Mouse (Mus musculus) myocyte (in vitro differentiated cells): ENCODE results near the gene Slc12a3.

Experiments
- E2F4 ChIP-seq: IDR thresholded peaks from one replicate; pipeline ENCODE4 v1.6.1; 2011; ENCODE audit warnings: mild to moderate bottlenecking, control low read depth, moderate library complexity; ENCODE audit not compliant: insufficient read depth
- MAX ChIP-seq: IDR thresholded peaks from one replicate; pipeline ENCODE4 v1.6.1; 2011; ENCODE audit warnings: low read depth, mild to moderate bottlenecking, control low read depth
- MYOD1 ChIP-seq, 3 experiments: IDR thresholded peaks; one replicate each; pipeline ENCODE4 v1.6.1; 2011; ENCODE audit warnings: control low read depth in 2 of 3, low read depth in 2 of 3, mild to moderate bottlenecking in 2 of 3, moderate library complexity in 1 of 3; ENCODE audit not compliant: insufficient read length in 2 of 3, control insufficient read depth in 1 of 3
- POLR2A ChIP-seq: IDR thresholded peaks from one replicate; pipeline ENCODE4 v1.6.1; 2011; ENCODE audit warnings: low read depth, mild to moderate bottlenecking, control low read depth, moderate library complexity; ENCODE audit not compliant: insufficient read length
- POLR2AphosphoS2 ChIP-seq: IDR thresholded peaks from one replicate; pipeline ENCODE4 v1.6.1; 2011; ENCODE audit warnings: low read depth, control low read depth; ENCODE audit not compliant: insufficient read length
- REST ChIP-seq: IDR thresholded peaks from one replicate; pipeline ENCODE4 v1.6.1; 2011; ENCODE audit warnings: mild to moderate bottlenecking, control low read depth, moderate library complexity; ENCODE audit not compliant: insufficient read depth, insufficient read length
- SRF ChIP-seq: IDR thresholded peaks from one replicate; pipeline ENCODE4 v1.6.1; 2011; ENCODE audit warnings: low read depth; ENCODE audit not compliant: control insufficient read depth, insufficient read length
- TCF12 ChIP-seq: IDR thresholded peaks from one replicate; pipeline ENCODE4 v1.6.1; 2011; ENCODE audit warnings: mild to moderate bottlenecking, control low read depth; ENCODE audit not compliant: poor library complexity, insufficient read depth, severe bottlenecking
- TCF3 ChIP-seq: IDR thresholded peaks from one replicate; pipeline ENCODE4 v1.6.1; 2011; ENCODE audit warnings: low read depth, control low read depth; ENCODE audit not compliant: insufficient read length
- USF1 ChIP-seq: IDR thresholded peaks from one replicate; pipeline ENCODE4 v1.6.1; 2011; ENCODE audit warnings: low read depth, mild to moderate bottlenecking, control low read depth, moderate library complexity

- TF ChIP-seq USF1 (no peak), POLR2A (no peak), POLR2AphosphoS2 (no peak), MAX (no peak), TCF3 (no peak), E2F4 (no peak), SRF (no peak), TCF12 (no peak), REST (no peak), MYOD1 (IDR thresholded peaks at IDR 0.05; ENCODE audit: control insufficient read depth in 1 of 3, insufficient read length in 2 of 3, low read depth in 2 of 3) (no peak)
Observed at GRCm38 (mm10) chr8:94297101-94297500, 31.9 kb upstream of the Slc12a3 start.
